Mouse (Mus musculus): ENCODE measurements around the gene Tekt2.
A peak's percentile ranks its signal among the peaks of the same experiment; 100 is the strongest.

The Tekt2 gene

GRCm38 (mm10) chr4:126325281-126325861, at the start of gene Tekt2:
Gene Tekt2, minus strand, starts transcription at chr4:126325688.
- no peak for DNase-seq (ENCODE audit: low spot score in 2 of 2)

GRCm38 (mm10) chr4:126371497-126371896, 46.0 kb upstream of the Tekt2 start:
- peak; percentile 20 to 26 for DNase-seq (ENCODE audit: low spot score in 2 of 2)

GRCm38 (mm10) chr4:126360069-126360468, 34.6 kb upstream of the Tekt2 start:
- no peak for DNase-seq (ENCODE audit: low spot score in 2 of 2)

- no peak for DNase-seq (ENCODE audit: low spot score in 2 of 2)
Observed at GRCm38 (mm10) chr4:126343451-126343850, 18.0 kb upstream of the Tekt2 start.

- DNase-seq (ENCODE audit: low spot score in 2 of 2), result no peak
Observed at GRCm38 (mm10) chr4:126339461-126339860, 14.0 kb upstream of the Tekt2 start.

- DNase-seq (ENCODE audit: low spot score in 2 of 2), result no peak
Observed at GRCm38 (mm10) chr4:126332358-126332757, 6.9 kb upstream of the Tekt2 start.

- DNase-seq (ENCODE audit: low spot score in 2 of 2), result no peak
Observed at GRCm38 (mm10) chr4:126331751-126332150, 6.3 kb upstream of the Tekt2 start.

- no peak for DNase-seq (ENCODE audit: low spot score in 2 of 2)
Observed at GRCm38 (mm10) chr4:126330295-126330694, 4.8 kb upstream of the Tekt2 start.

- no peak for DNase-seq (ENCODE audit: low spot score in 2 of 2)
Observed at GRCm38 (mm10) chr4:126326036-126326435, 548 bp upstream of the Tekt2 start.

GRCm38 (mm10) chr4:126324861-126325260, 627 bp downstream of the Tekt2 start:
- no peak for DNase-seq (ENCODE audit: low spot score in 2 of 2)

GRCm38 (mm10) chr4:126322646-126323045, 2.8 kb downstream of the Tekt2 start:
- DNase-seq (ENCODE audit: low spot score in 2 of 2), result no peak

- DNase-seq (ENCODE audit: low spot score in 2 of 2), result no peak
Observed at GRCm38 (mm10) chr4:126321854-126322511, 3.5 kb downstream of the Tekt2 start.

GRCm38 (mm10) chr4:126321111-126321853, 4.2 kb downstream of the Tekt2 start, which contains the start of gene Adprhl2:
Gene Adprhl2, minus strand, starts transcription at chr4:126321703.
- peak; percentile 97 to 99 for DNase-seq (ENCODE audit: low spot score in 2 of 2)

- no peak for DNase-seq (ENCODE audit: low spot score in 2 of 2)
Observed at GRCm38 (mm10) chr4:126319806-126320205, 5.7 kb downstream of the Tekt2 start.

- DNase-seq (ENCODE audit: low spot score in 2 of 2), result no peak
Observed at GRCm38 (mm10) chr4:126316443-126317040, 8.9 kb downstream of the Tekt2 start.

- DNase-seq (ENCODE audit: low spot score in 2 of 2), result no peak
Observed at GRCm38 (mm10) chr4:126315931-126316330, 9.6 kb downstream of the Tekt2 start.

GRCm38 (mm10) chr4:126314393-126314792, 11.1 kb downstream of the Tekt2 start:
- DNase-seq (ENCODE audit: low spot score in 2 of 2), result no peak

GRCm38 (mm10) chr4:126313202-126313601, 12.3 kb downstream of the Tekt2 start:
- no peak for DNase-seq (ENCODE audit: low spot score in 2 of 2)

- DNase-seq (ENCODE audit: low spot score in 2 of 2), result no peak
Observed at GRCm38 (mm10) chr4:126311566-126312200, 13.8 kb downstream of the Tekt2 start.

GRCm38 (mm10) chr4:126310344-126310743, 15.1 kb downstream of the Tekt2 start:
- no peak for DNase-seq (ENCODE audit: low spot score in 2 of 2)

GRCm38 (mm10) chr4:126309922-126310309, 15.6 kb downstream of the Tekt2 start:
- DNase-seq (ENCODE audit: low spot score in 2 of 2), result peak; percentile 81 to 89

Measured in right cerebral cortex, postnatal 10 days (tissue).